Mouse (Mus musculus) thymus, postnatal 36 days (tissue): ENCODE data around the gene Fbxw9.

Source experiments
- DNase-seq, 2 experiments: peaks; one replicate each; pipeline ENCODE4 v3.0.0; 2022; ENCODE audit warnings: mixed read lengths in 2 of 2

Gene Fbxw9

GRCm38 (mm10) chr8:85059879-85060616, at the start of gene Fbxw9:
Gene Fbxw9 (plus strand): TSS chr8:85060055.
- peak; percentile 78 to 83 for DNase-seq

- no peak for DNase-seq
These were observed 48.6 kb upstream of the Fbxw9 start for GRCm38 (mm10) chr8:85011242-85011641.

- peak; percentile 83 for DNase-seq
These were observed 46.5 kb upstream of the Fbxw9 start for GRCm38 (mm10) chr8:85013230-85013840.

GRCm38 (mm10) chr8:85014431-85014830, 45.4 kb upstream of the Fbxw9 start, which contains the start of gene Best2:
Gene Best2 (minus strand): TSS chr8:85014531.
- no peak for DNase-seq

- DNase-seq: no peak
These were observed 43.1 kb upstream of the Fbxw9 start for GRCm38 (mm10) chr8:85016724-85017123.

GRCm38 (mm10) chr8:85017209-85017608, 42.6 kb upstream of the Fbxw9 start:
- no peak for DNase-seq

GRCm38 (mm10) chr8:85021514-85022055, 38.3 kb upstream of the Fbxw9 start:
- no peak for DNase-seq

- DNase-seq: no peak
These were observed 36.0 kb upstream of the Fbxw9 start for GRCm38 (mm10) chr8:85023846-85024245.

- DNase-seq: peak; percentile 76 to 78
These were observed 34.5 kb upstream of the Fbxw9 start, which contains the start of gene Asna1 for GRCm38 (mm10) chr8:85025098-85025932. Gene Asna1 (minus strand): TSS chr8:85025281.

GRCm38 (mm10) chr8:85026670-85027515, 33.0 kb upstream of the Fbxw9 start, which contains the start of gene Trir:
Gene Trir (plus strand): TSS chr8:85026823.
- peak; percentile 93 to 94 for DNase-seq

GRCm38 (mm10) chr8:85027516-85027855, 32.4 kb upstream of the Fbxw9 start:
- peak in 1 of 2 experiments; percentile 27 for DNase-seq

- DNase-seq: no peak
These were observed 31.9 kb upstream of the Fbxw9 start for GRCm38 (mm10) chr8:85027922-85028321.

GRCm38 (mm10) chr8:85029271-85029670, 30.6 kb upstream of the Fbxw9 start:
- no peak for DNase-seq

GRCm38 (mm10) chr8:85032622-85033311, 27.1 kb upstream of the Fbxw9 start:
- no peak for DNase-seq

GRCm38 (mm10) chr8:85033867-85034266, 26.0 kb upstream of the Fbxw9 start:
- no peak for DNase-seq

- peak; percentile 75 to 81 for DNase-seq
These were observed 25.1 kb upstream of the Fbxw9 start for GRCm38 (mm10) chr8:85034764-85035163.

- no peak for DNase-seq
These were observed 24.6 kb upstream of the Fbxw9 start for GRCm38 (mm10) chr8:85035165-85035727.

GRCm38 (mm10) chr8:85035728-85036310, 24.0 kb upstream of the Fbxw9 start:
- DNase-seq: peak in 1 of 2 experiments; percentile 30

- no peak for DNase-seq
These were observed 23.5 kb upstream of the Fbxw9 start for GRCm38 (mm10) chr8:85036381-85036717.

- DNase-seq: peak; percentile 77 to 88
These were observed 23.0 kb upstream of the Fbxw9 start, which contains the start of gene Tnpo2 for GRCm38 (mm10) chr8:85036718-85037365. Gene Tnpo2 (plus strand): TSS chr8:85036915.
